Mouse (Mus musculus) gastrocnemius, adult 2 months (tissue): ENCODE data around the gene Gng8. TPM values are rescaled to one million over a fixed set of nuclear protein-coding genes. Genes with fewer than 3 reads are reported as not detected.

Source experiments
- DNase-seq: peaks from one replicate; pipeline ENCODE4 v3.0.0; 2022
- H3K27ac ChIP-seq: fragments of 200-600 bp; 2 replicates; pipeline ENCODE4 v1.8.1; 2022; ENCODE audit warnings: mild to moderate bottlenecking
- H3K4me3 ChIP-seq: fragments of 200-600 bp; 2 replicates; pipeline ENCODE4 v1.8.1; 2022; ENCODE audit warnings: mild to moderate bottlenecking, moderate library complexity
- CTCF ChIP-seq: fragments of 200-600 bp; IDR thresholded peaks from 2 replicates; pipeline ENCODE4 v1.8.1; 2022; ENCODE audit warnings: antibody characterized with exemption, mild to moderate bottlenecking, moderate library complexity
- intact Hi-C: fragments of 180-260 bp; cut with DNase I; formaldehyde crosslinking; loops from one replicate; pipeline ENCODE4 v1.15.1; 2025
- total RNA-seq, 2 experiments: library from RNA; stranded (reverse); gene quantifications; 2 replicates each; pipeline ENCODE4 v1.2.3; 2021

The Gng8 gene
- total RNA-seq, 2 experiments from 2014 or later: not detected

- Histone ChIP-seq H3K4me3 (no peak overlapping the region), H3K27ac (no peak overlapping the region)
- peak; percentile 80 for TF ChIP-seq CTCF
- intact Hi-C loops: no loop called here
- no peak for DNase-seq
Measured at GRCm38 (mm10) chr7:16859902-16860651, 31.5 kb upstream of the Gng8 start.

- no peak overlapping the region for H3K27ac ChIP-seq
- no peak overlapping the region for H3K4me3 ChIP-seq
- no peak for DNase-seq
- TF ChIP-seq CTCF: no peak
- intact Hi-C loops: no loop called here
Measured at GRCm38 (mm10) chr7:16867488-16867887, 24.1 kb upstream of the Gng8 start.

DNA sequence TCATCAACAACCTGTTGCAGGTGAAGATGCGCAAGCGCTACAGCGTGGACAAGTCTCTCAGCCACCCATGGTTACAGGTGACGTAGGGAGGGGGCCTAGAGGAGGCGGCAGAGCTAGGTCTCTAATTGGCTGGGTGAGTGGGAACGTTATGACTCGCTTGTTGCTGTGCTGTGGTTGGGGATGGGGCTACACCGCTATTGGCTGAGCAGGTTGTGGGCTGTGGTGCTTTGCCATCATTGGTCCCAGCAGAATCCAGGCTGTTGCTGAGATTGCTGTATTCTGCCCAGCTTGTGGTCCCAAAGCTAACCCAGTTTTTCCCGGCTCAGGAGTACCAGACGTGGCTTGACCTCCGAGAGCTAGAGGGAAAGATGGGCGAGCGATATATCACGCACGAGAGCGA, 22.1 kb upstream of the Gng8 start:
- no peak for DNase-seq
- H3K4me3 ChIP-seq: no peak overlapping the region

GRCm38 (mm10) chr7:16871600-16871999, 20.0 kb upstream of the Gng8 start:
- H3K27ac ChIP-seq: no peak overlapping the region
- no peak overlapping the region for H3K4me3 ChIP-seq
- no peak for TF ChIP-seq CTCF
- peak; percentile 8 for DNase-seq
- intact Hi-C loops: no loop called here

More for the DNA sequence above, 22.1 kb upstream of the Gng8 start:
- TF ChIP-seq CTCF: no peak
- intact Hi-C loops: no loop called here
- no peak overlapping the region for H3K27ac ChIP-seq

- peak; percentile 9 for DNase-seq
- H3K4me3 ChIP-seq: no peak overlapping the region
- intact Hi-C loops: no loop called here
- no peak for TF ChIP-seq CTCF
- H3K27ac ChIP-seq: no peak overlapping the region
Measured at GRCm38 (mm10) chr7:16872478-16872877, 19.1 kb upstream of the Gng8 start.

DNA sequence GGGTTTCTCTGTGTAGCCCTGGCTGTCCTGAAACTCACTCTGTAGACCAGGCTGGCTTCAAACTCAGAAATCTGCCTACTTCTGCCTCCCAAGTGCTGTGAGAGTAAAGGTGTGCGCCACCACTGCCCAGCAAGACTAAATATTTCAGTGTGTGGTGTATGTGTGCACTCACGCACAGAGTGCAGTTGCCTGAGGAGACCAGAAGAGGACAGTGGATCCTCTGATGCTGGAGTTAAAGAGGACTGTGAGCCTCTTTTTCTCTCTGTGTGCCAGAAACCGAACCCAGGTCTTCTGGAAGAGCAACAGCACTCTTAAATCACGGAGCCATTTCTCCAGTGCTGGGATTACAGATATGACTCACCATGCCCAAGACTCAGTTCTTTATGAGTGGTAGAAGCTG, 18.2 kb upstream of the Gng8 start:
- intact Hi-C loops: no loop called here
- TF ChIP-seq CTCF: no peak
- no peak overlapping the region for H3K4me3 ChIP-seq
- peak; percentile 7 for DNase-seq
- no peak overlapping the region for H3K27ac ChIP-seq

- H3K27ac ChIP-seq: peak overlapping the region; percentile 85
- peak; percentile 88 for DNase-seq
- intact Hi-C loops: loop anchor here (1.0 to 2.0 kb wide), 2 partner anchors 18 to 41 kb away; no protein-coding TSS in a partner anchor
- peak overlapping the region; percentile 64 for H3K4me3 ChIP-seq
- TF ChIP-seq CTCF: no peak; the same call in 1 of the 2 replicates
Measured at GRCm38 (mm10) chr7:16874190-16874589, 17.4 kb upstream of the Gng8 start.

GRCm38 (mm10) chr7:16874756-16875309, 16.8 kb upstream of the Gng8 start:
- intact Hi-C loops: loop anchor here (1.0 to 2.0 kb wide), 2 partner anchors 17 to 40 kb away; no protein-coding TSS in a partner anchor
- Histone ChIP-seq H3K27ac (peak overlapping the region; percentile 85), H3K4me3 (peak overlapping the region; percentile 87)
- peak; percentile 38; the same call in 1 of the 2 replicates for TF ChIP-seq CTCF
- peak; percentile 100 for DNase-seq

DNA sequence AGATGAGACGGTGACA, 16.5 kb upstream of the Gng8 start, which contains the start of gene Dact3:
Gene Dact3 (plus strand): TSS at position 8 of the 16 bp plus-strand sequence.
- intact Hi-C loops: loop anchor here (2.0 kb wide), 1 partner anchor 40 kb away; no protein-coding TSS in a partner anchor
- no peak for DNase-seq
- Histone ChIP-seq H3K4me3 (peak within 1 kb of the TSS; percentile 87), H3K27ac (peak within 1 kb of the TSS; percentile 85)
- no peak for TF ChIP-seq CTCF

DNA sequence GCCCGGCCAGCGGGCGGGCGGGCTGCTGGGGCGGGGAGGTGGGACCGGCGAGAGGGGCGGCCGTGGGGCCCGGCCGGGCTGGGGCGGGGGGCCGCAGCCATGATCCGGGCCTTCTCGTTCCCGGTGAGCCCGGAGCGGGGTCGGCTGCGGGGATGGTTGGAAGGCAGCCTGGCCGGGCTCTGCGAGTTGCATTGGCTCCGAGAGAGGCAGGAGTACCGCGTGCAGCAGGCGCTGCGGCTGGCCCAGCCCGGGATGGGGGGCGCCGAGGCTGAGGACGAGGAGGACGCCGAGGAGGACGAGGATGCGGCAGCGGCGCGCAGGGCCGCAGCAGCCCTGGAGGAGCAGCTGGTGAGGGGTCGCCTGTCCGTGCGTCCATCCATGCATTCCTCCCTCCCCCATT, 16.3 kb upstream of the Gng8 start:
- peak overlapping the region; percentile 87 for H3K4me3 ChIP-seq
- no peak for TF ChIP-seq CTCF
- intact Hi-C loops: loop anchor here (2.0 kb wide), 1 partner anchor 39 kb away; no protein-coding TSS in a partner anchor
- DNase-seq: no peak
- H3K27ac ChIP-seq: peak overlapping the region; percentile 85

- peak; percentile 12 for DNase-seq
- intact Hi-C loops: no loop called here
- Histone ChIP-seq H3K4me3 (peak overlapping the region; percentile 87), H3K27ac (peak overlapping the region; percentile 85)
- TF ChIP-seq CTCF: no peak
Measured at GRCm38 (mm10) chr7:16876006-16876405, 15.6 kb upstream of the Gng8 start.

GRCm38 (mm10) chr7:16876608-16877007, 15.0 kb upstream of the Gng8 start:
- no peak for TF ChIP-seq CTCF
- intact Hi-C loops: no loop called here
- Histone ChIP-seq H3K4me3 (peak overlapping the region; percentile 87), H3K27ac (peak overlapping the region; percentile 53)
- DNase-seq: peak; percentile 51

DNA sequence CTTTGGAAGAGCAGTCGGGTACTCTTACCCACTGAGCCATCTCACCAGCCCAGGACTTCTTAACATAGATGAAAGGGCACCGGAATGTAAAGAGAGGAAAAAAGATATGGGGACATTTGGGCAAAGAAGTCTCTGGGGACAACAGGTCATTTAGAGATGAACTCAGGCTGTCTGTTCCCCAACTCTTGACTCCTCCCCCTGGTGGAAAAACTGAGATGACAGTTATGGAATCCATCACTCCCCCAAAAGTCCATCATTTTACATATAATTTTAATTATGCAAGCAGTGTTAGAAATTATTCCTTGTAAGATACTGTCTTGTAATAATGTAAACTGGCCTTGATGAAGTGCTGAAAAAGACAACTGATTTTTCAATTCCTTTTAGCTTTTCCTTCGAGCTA, 13.9 kb upstream of the Gng8 start:
- no peak; the same call in 1 of the 2 replicates for TF ChIP-seq CTCF
- no peak overlapping the region for H3K27ac ChIP-seq

More for the DNA sequence above, 13.9 kb upstream of the Gng8 start:
- intact Hi-C loops: no loop called here
- no peak for DNase-seq
- H3K4me3 ChIP-seq: no peak overlapping the region
